Mouse (Mus musculus): ENCODE results near the gene Ctc1.

DNA sequence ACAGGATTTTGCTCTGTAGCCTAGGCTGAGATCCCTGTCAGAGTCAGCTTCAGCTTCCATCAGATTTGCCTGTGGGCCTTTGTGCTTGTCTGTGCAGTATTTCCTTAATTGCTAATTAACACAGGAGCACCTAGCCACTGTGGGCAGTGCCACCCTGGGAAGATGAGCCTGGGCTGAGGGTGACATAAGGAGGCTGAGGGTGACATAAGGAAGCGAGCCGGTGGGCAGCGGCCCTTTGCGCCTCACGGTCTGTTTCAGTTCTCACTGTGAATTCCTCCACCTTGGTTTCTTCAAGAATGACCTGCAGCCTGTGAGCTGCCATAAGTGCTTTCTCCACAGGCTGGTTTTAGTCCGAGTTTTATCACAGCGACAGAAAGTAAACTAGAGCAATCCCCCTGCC, 65.9 kb downstream of the Ctc1 start:
- TF ChIP-seq POLR2A (IDR thresholded peaks at IDR 0.05; ENCODE audit: borderline replicate concordance, extremely low read depth, low read depth, low read length) (no peak), CTCF (IDR thresholded peaks at IDR 0.05; ENCODE audit: insufficient read depth, low read length) (no peak)
